Mouse (Mus musculus) embryonic facial prominence, embryonic 11.5 days (tissue): ENCODE measurements around the gene Irf8. TPM values are rescaled to one million over a fixed set of nuclear protein-coding genes. Genes with fewer than 3 reads are reported as not detected.

Source experiments
- ATAC-seq: fragments of 200-750 bp; cut with Nextera tagmentation; replicated peaks from 2 replicates; pipeline ENCODE4 v1.8.0; 2017; ENCODE audit warnings: low read depth; ENCODE audit not compliant: insufficient number of reproducible peaks, low FRiP score, low TSS enrichment
- DNase-seq: peaks from one replicate; pipeline ENCODE4 v3.0.0-alpha.2; 2015; ENCODE audit warnings: low spot score
- H3K27ac ChIP-seq: fragments of 300-500 bp; sonication (generic); replicated peaks from 2 replicates; pipeline ENCODE4 v1.5.1; 2014; ENCODE audit warnings: mild to moderate bottlenecking, low read depth, low read length, control low read depth
- H3K27me3 ChIP-seq: fragments of 300-500 bp; sonication (generic); 2 replicates; pipeline ENCODE4 v1.6.1; 2014; ENCODE audit warnings: mild to moderate bottlenecking, low read length, moderate library complexity, mixed read lengths; ENCODE audit not compliant: control insufficient read depth, insufficient read depth
- H3K36me3 ChIP-seq: fragments of 300-500 bp; sonication (generic); replicated peaks from 2 replicates; pipeline ENCODE4 v1.6.1; 2014; ENCODE audit warnings: low read depth, mild to moderate bottlenecking, low read length, moderate library complexity, mixed read lengths; ENCODE audit not compliant: control insufficient read depth, insufficient read depth
- H3K4me1 ChIP-seq: fragments of 300-500 bp; sonication (generic); 2 replicates; pipeline ENCODE4 v1.6.1; 2014; ENCODE audit warnings: low read length, mixed read lengths; ENCODE audit not compliant: control insufficient read depth, insufficient read depth
- H3K4me2 ChIP-seq: fragments of 300-500 bp; sonication (generic); 2 replicates; pipeline ENCODE4 v1.6.1; 2014; ENCODE audit warnings: low read depth, mild to moderate bottlenecking, control low read depth, low read length, moderate library complexity
- H3K4me3 ChIP-seq: fragments of 300-500 bp; sonication (generic); 2 replicates; pipeline ENCODE4 v1.5.1; 2014; ENCODE audit warnings: low read depth, low read length, control low read depth
- H3K9ac ChIP-seq: fragments of 300-500 bp; sonication (generic); replicated peaks from 2 replicates; pipeline ENCODE4 v1.6.1; 2014; ENCODE audit warnings: mild to moderate bottlenecking, control low read depth, low read length
- H3K9me3 ChIP-seq: fragments of 300-500 bp; sonication (generic); replicated peaks from 2 replicates; pipeline ENCODE4 v1.6.1; 2016; ENCODE audit warnings: mild to moderate bottlenecking, low read length, inconsistent platforms, mixed read lengths; ENCODE audit not compliant: control insufficient read depth
- WGBS: fragments of 180-500 bp; shearing (Covaris S2); extraction: QIAGEN DNeasy Blood & Tissue Kit; methylation state at CpG from one replicate; pipeline ENCODE4 v1.1.7; 2014; 5-methylcytosine and 5-hydroxymethylcytosine counted together
- polyA plus RNA-seq: library from polyadenylated mRNA; unstranded; fragments of >200 nt; fragmentation: Nextera tagmentation; extraction: Ambion mirVana; gene quantifications from 2 replicates; pipeline ENCODE4 v1.2.1, GENCODE M21; 2014

Irf8 gene
- polyA plus RNA-seq, 1 experiment from 2014 or later: 3.4 TPM

GRCm38 (mm10) chr8:120745226-120745625, 9.1 kb downstream of the Irf8 start:
- H3K4me2 ChIP-seq: no peak overlapping the region
- no peak overlapping the region for H3K4me3 ChIP-seq
- WGBS: 76% methylated on average over 7 of the region's 7 CpGs
- ATAC-seq: no peak
- H3K9me3 ChIP-seq: no peaks in the 10 kb centered on the region
- no peaks in the 10 kb centered on the region for H3K4me1 ChIP-seq
- no peak overlapping the region for H3K27ac ChIP-seq
- no peaks in the 10 kb centered on the region for H3K27me3 ChIP-seq
- H3K9ac ChIP-seq: no peak overlapping the region
- DNase-seq: no peak
- H3K36me3 ChIP-seq: no peaks in the 10 kb centered on the region

- Histone ChIP-seq H3K27me3 (no peaks in the 10 kb centered on the region), H3K27ac (no peak overlapping the region), H3K4me2 (no peak overlapping the region), H3K36me3 (no peaks in the 10 kb centered on the region), H3K9me3 (no peaks in the 10 kb centered on the region), H3K4me1 (no peaks in the 10 kb centered on the region), H3K9ac (no peak overlapping the region), H3K4me3 (no peak overlapping the region)
- DNase-seq (no peak), ATAC-seq (no peak)
- 74% methylated on average over 18 of the region's 18 CpGs for WGBS
Measured at GRCm38 (mm10) chr8:120746007-120746701, 10.0 kb downstream of the Irf8 start.

GRCm38 (mm10) chr8:120747286-120747685, 11.1 kb downstream of the Irf8 start:
- no peak overlapping the region for H3K4me2 ChIP-seq
- no peaks in the 10 kb centered on the region for H3K36me3 ChIP-seq
- no peaks in the 10 kb centered on the region for H3K27me3 ChIP-seq
- no peak overlapping the region for H3K9ac ChIP-seq
- 79% methylated on average over 7 of the region's 7 CpGs for WGBS
- H3K9me3 ChIP-seq: no peaks in the 10 kb centered on the region
- no peak for ATAC-seq
- no peak overlapping the region for H3K4me3 ChIP-seq
- no peak for DNase-seq
- H3K27ac ChIP-seq: no peak overlapping the region
- H3K4me1 ChIP-seq: no peaks in the 10 kb centered on the region

- DNase-seq: no peak
- Histone ChIP-seq H3K9me3 (no peaks in the 10 kb centered on the region), H3K9ac (0 out of 2 replicates have a peak overlapping the region, but pooled peaks have one; percentile 6), H3K27ac (no peak overlapping the region), H3K36me3 (no peaks in the 10 kb centered on the region), H3K27me3 (no peaks in the 10 kb centered on the region), H3K4me1 (no peaks in the 10 kb centered on the region), H3K4me3 (no peak overlapping the region), H3K4me2 (no peak overlapping the region)
- 76% methylated on average over 9 of the region's 9 CpGs for WGBS
- ATAC-seq: no peak
Measured at GRCm38 (mm10) chr8:120750616-120751015, 14.5 kb downstream of the Irf8 start.

- Histone ChIP-seq H3K4me3 (no peak overlapping the region), H3K9me3 (no peaks in the 10 kb centered on the region), H3K27ac (no peak overlapping the region), H3K4me1 (no peaks in the 10 kb centered on the region), H3K27me3 (no peaks in the 10 kb centered on the region), H3K4me2 (no peak overlapping the region; the same call in 1 of the 2 replicates), H3K9ac (no peak overlapping the region), H3K36me3 (no peaks in the 10 kb centered on the region)
- ATAC-seq: no peak
- 67% methylated on average over 21 of the region's 21 CpGs for WGBS
- no peak for DNase-seq
Measured at GRCm38 (mm10) chr8:120751226-120752081, 15.3 kb downstream of the Irf8 start.

- Histone ChIP-seq H3K36me3 (no peaks in the 10 kb centered on the region), H3K4me2 (no peak overlapping the region; the same call in 1 of the 2 replicates), H3K4me1 (no peaks in the 10 kb centered on the region), H3K9me3 (no peaks in the 10 kb centered on the region), H3K27ac (no peak overlapping the region), H3K27me3 (no peaks in the 10 kb centered on the region), H3K9ac (no peak overlapping the region), H3K4me3 (no peak overlapping the region)
- DNase-seq: peak; percentile 69
- WGBS: 12% methylated on average over 12 of the region's 12 CpGs
- ATAC-seq: 0 out of 2 replicates have a peak, but pooled peaks have one; percentile 45
Measured at GRCm38 (mm10) chr8:120752082-120752452, 15.9 kb downstream of the Irf8 start.

GRCm38 (mm10) chr8:120753476-120753875, 17.3 kb downstream of the Irf8 start:
- 91% methylated on average over 22 of the region's 22 CpGs for WGBS
- DNase-seq (no peak), ATAC-seq (no peak)
- no peak overlapping the region for H3K4me2 ChIP-seq
- H3K27me3 ChIP-seq: no peaks in the 10 kb centered on the region
- H3K36me3 ChIP-seq: no peaks in the 10 kb centered on the region
- H3K4me1 ChIP-seq: no peaks in the 10 kb centered on the region
- H3K4me3 ChIP-seq: no peak overlapping the region
- no peak overlapping the region for H3K9ac ChIP-seq
- H3K9me3 ChIP-seq: no peaks in the 10 kb centered on the region
- H3K27ac ChIP-seq: no peak overlapping the region
